Mouse (Mus musculus) testis, postnatal 14 days (tissue): ENCODE data around the gene Jam3.
"Not testable (repeated sequence)": the region's sequence is repeated elsewhere in the genome, so short reads cannot be mapped to it uniquely, and the experiment has no call there.

Experiments used
- DNase-seq: peaks from one replicate; pipeline ENCODE4 v3.0.0; 2021; ENCODE audit warnings: low spot score

Gene Jam3

DNA sequence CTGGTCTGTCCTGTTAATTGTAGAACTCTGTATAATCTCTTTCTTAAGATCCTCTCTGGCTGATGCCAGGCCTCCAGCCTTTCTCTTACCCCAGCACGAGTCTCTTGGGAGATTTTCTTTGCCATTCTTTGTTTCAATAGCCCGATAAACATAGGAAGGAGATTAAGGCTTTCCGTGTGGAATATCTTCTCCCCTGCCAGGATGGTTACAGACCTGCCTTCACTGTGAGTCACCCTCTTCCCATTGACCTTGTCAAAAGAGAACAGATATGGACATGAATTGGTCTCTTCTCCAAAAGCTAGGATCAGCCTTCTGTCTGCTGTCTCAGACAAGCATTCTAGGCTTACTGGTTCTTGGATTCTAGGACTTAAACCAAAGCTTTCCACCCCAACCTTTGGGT is 15.5 kb upstream of the Jam3 start:
- no peak for DNase-seq

DNA sequence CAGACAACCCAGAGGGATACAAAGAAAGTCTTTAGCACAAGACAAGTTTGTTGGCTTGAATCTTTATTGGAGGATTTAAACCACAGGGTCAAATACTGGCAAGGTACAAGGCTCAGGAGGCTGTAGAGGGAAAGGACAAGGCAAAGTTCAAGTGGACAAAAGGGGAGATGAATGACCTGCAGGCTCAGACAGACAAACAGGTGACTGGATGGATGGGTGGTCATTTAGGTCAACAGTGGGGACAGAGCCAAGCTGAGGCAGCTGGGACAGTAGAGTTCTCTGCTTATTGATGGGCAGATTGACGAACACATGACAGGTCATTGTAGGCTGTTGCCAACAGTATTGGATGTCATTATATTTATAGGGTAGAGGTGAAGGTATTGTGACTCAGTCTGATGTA is 11.8 kb upstream of the Jam3 start:
- no peak for DNase-seq

DNA sequence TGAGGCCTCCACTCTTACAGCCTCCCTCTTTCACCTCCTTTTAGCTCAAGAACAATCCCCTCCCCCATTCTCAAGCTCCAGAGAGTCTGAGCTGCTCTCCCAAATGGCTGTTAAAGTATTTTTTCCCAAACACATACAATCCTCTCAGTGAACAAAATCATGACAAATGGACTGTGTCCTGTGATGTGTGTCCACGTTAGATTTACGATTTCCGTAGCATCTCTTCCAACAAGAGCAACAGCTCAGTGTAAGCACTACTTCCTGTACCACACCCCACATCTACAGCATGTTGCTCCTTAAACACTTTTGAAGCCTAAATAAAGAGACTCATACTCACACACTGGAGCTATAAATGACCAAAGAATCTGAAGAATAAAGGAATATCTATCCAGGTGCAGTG is 10.4 kb upstream of the Jam3 start:
- no peak for DNase-seq

DNA sequence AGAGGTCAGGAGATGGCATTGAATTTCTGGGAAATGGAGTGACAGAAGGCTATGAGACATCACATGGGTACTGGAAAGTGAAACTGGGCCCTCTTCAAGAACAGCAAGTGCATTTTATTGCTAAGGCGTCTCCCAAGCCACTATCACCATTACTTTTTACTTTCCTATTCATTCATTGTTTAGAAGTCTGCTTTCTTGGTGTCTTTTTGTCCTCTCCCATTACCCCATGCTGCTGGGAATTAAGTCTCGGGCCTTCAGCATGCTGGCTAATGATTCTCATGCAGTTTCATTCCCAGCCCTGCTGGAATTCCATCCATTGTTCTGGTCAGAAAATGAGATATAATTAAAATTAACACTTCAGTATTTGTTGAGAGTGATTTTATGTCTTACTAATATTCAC is 9.7 kb upstream of the Jam3 start:
- no peak for DNase-seq

DNA sequence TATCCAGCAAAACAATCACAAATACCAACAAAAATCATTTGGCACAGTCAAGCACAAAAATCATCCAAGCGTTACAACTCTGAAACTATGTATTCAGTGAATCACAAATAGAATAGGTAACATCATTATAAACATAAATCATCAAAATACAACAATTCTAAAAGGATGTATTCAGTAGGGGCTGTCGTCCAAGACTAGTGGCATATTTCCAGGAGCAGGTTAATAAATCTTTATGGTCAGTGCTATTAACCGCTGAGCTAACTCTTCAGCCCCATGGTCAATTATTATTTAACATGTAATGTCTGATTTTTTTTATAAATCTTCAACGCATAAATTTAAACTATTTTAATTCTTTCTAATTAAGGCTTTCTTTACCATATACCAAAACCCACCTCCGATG is 8.4 kb upstream of the Jam3 start:
- DNase-seq: not testable (repeated sequence)

DNA sequence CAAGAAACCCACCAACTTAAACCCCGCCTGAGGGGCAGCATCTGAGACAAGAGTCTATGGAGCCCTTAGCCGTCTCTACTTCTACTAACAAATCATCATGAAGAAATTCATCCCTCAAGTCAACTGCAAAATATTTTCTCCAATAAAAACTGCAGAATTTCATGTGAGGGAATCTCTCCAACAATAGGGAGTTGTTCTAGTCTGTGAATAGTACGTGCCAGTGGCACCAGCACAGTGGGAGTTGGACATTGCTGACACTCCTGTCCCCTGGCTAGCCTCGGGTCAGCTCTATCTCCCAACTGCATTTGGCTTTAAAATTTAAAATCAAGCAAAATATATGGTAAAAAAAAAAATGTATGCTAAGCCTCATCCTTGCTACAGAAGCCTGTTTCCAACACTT is 1.4 kb downstream of the Jam3 start:
- DNase-seq: no peak

DNA sequence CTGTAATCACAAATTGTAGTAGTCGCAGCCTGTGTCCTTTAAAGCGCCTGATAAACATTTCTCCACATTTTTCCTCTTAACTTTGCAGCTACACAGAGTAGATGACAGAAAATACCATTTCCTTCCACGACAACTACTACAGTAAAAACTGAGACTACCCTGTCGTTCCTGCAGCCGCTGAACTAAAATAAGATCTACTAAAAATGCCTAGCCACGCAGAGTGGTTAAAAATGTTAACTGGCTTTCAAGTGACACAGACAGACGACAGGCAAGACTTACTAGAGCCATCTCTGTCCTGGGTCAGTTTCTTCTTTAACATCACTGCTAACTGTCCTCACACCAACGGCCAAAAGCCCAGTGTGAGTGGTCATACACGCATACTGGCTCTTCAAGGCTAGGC is 5.4 kb downstream of the Jam3 start:
- DNase-seq: no peak

DNA sequence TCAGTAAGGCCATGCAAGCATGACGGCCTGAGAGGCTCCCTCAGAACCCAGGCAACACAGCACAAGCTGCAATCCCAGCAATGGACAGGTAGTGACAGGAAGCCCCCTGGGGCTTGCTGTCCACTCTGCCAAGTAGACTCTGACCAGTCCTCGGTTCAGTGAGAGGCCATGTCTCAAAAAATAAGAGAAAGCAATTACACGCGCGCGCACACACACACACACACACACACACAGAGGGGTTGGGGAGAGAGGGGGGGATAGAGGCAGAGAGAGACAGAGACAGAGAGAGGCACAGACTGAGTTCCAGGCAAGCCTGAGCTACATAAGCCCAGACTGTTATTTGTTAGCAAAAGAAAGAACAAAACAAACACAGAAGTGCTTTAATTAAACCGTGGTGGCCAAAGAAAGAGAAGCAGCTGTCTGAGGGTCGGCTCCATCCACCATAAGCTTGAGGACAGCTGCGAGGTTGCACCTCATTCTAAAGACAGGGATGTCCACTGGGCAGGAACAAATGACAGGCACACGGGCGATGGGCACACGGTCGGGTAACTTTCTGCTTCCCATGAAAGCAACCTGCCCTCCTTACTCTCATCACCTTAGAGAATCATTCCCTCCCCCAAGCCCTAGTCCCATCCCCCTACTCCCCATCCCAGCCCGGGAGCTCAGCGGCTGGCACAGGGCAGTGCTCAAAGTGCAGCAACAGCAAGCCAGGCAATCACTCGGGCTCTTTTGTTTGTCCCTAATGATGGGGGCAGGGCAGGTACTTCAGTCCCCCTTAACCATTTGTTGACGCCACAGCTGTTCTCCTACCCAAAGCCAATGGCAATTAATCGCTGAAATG is 6.4 kb downstream of the Jam3 start:
- DNase-seq: no peak

DNA sequence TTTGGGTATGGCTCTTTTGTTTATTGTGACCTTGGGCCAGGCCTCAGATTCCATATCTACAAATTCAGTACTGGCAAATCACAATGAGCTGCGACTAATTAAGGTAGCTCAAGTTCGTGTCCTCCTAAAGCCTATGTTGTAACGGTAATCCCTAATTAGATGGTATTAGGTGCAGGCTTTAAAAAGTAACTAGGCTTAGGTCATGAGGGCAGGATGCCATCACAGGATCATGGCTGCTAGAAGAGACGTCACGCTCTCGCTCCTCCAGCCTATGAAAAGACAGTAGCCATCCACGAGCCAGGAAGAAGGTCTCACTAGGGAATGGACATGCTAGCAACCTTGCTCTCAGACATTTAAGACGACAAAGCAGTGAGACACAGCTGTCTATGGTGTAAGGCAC is 7.3 kb downstream of the Jam3 start:
- DNase-seq: no peak

DNA sequence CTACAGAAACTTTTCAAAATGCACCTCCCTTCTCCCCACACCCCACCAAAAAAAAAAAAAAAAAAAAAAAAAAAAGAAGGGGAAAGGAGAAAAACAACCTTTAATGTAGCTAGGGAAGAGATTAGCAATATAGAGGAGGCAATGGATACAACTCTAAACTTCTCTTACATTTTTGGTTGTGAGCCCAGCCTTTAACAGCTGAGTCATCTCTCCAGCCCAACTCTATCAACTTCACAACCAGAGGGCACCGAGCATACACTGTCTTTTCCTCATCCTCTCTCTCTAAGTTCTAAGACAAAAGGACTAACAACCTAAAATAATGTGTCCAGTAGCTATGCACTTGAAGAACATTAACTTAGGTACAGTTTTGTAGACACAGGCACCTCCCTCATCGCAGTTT is 8.4 kb downstream of the Jam3 start:
- DNase-seq: no peak

DNA sequence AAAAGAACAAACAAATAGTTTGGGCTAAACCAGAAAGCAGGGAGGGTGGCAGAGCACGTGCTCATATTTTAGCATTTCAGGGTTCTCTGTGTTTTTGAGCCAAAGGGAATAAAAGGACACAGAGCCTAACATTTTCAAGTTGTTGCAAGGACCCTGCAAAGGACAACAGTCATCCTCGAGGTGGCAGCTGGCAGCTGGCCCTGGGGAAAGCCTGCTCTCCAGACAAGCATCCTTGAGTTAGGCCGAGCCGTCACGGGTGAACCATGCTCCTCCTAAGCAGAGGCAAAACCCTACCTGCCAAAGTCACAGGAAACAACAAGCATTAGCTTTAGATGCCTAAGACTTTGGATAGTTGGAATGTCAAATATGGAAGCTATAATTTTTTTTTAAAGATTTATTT is 10.2 kb downstream of the Jam3 start:
- no peak for DNase-seq

DNA sequence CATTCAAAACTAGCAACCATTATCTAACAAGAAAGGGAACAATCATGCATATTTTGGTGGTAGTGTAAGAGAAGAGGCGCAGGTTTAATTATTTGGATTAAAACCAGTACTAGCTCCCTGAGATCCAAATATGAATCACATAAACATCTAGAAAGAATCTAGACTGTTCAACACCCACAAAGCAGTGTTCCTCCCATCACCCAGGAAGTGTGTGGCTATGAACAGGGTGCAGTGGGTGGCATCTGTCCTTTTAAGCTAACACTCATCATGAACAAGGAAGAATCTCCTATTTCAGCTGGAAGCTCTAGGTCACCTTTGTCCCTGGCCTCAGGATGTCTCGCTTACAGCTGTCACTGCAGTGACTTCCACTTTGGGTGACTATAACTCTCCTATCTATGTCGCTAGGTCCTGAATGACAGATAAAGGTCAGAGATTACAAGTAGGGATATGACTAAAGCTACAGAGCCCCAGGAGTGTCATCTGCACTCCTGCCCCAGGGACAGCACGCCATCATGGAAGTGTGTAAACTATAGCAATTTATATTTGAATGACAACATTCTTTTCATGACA is 10.9 kb downstream of the Jam3 start:
- DNase-seq: no peak

DNA sequence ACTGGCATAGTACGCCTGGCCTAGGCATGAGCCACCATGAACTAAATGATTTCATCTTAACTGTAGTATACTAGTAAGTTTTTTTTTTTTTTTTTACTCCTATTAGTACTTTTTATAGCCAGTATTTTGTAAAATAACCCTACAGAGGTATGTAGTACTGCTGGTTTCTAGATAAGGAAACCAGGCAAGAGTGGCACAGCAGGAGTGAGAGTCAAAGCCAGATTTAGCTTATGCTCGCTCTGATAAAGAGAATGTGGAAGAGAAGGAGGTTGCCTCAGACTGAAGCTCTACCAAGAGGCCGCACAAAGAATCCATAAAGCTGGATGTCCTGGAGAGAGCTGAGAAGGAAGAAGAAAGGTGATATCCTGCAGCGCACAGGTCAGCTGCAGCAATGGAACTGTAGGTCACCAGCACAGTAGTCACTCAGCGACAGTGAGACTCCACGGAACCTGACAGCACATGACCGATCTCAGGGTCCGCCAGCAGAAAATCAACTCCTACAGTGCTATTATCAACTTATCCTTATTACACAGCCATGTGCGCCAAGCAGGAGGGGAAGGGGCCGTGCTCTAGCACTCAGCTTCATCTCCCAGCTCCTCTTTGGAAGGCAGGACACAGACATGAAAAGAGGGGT is 14.7 kb downstream of the Jam3 start:
- DNase-seq: no peak

DNA sequence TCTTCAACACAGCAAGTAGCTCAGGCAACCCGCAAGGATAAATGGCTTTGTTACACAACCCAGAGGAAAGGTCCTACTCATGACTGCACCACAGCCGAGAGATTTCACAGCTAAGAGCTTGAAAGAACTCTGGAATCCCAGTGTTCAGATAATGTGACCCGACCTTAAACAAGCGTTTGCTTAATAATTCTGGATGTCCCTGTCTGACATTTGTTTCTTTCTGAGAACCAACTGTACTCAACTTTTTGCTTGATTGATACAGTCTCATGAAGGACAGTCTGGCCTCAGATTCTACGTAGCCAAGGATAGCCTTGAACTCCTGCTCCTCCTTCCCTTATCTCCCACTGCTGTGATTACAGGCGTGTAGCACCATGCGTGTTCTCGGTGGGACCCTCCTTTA is 18.6 kb downstream of the Jam3 start:
- peak; percentile 48 for DNase-seq

DNA sequence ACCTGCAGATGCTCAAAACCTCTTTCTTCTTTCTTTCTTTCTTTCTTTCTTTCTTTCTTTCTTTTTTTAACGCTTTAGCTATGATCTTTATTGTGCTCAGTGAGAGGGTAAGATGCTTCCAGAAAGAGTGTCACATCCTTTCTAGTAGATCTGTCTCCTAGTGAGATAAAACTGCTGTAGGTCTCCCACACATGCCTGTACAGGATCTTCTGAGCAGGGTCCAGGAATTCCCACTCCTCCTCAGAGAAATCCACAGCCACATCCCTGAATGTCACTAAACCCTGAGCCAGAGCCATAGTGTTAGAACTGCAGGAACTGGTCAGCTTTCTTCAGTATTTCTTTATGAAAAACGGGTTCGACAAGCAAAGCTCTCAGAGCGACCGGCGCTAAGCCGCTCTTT is 19.8 kb downstream of the Jam3 start:
- DNase-seq: no peak

DNA sequence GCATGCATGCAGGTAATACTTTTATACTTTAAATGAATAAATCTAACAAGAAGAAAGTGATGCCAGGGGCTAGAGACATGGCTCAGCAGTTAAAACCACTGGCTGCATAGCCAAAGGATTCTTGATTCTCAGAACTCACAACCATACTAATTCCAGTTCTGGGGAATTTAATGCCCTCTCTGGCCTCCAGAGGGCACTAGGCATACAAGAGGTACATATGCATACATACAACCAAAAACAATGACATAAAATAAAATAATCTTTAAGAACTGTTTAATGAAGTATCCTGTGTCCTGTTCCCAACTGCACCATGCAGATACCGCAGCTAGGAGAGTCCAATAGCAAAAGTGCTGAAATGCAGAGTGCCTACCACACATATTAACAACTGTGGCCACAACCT is 20.8 kb downstream of the Jam3 start:
- no peak for DNase-seq

DNA sequence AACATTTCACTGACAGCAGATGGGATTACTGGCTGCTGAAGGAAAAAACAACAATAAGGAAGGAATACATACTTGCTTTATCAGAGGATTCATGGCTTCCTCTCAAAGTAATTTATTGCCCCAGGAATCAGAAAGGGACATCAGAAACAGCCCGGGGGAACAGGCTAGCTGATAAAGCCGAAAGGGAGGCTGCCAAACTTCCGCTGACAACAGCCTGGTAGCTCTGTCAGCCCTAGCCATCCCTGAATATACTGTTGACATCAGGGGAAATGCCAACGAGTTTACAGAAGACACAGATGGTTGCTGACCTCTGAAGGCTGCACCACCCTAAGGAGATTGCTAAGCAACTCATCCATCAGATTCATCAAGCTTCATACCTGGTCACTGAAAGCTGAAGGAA is 26.6 kb downstream of the Jam3 start:
- DNase-seq: no peak

DNA sequence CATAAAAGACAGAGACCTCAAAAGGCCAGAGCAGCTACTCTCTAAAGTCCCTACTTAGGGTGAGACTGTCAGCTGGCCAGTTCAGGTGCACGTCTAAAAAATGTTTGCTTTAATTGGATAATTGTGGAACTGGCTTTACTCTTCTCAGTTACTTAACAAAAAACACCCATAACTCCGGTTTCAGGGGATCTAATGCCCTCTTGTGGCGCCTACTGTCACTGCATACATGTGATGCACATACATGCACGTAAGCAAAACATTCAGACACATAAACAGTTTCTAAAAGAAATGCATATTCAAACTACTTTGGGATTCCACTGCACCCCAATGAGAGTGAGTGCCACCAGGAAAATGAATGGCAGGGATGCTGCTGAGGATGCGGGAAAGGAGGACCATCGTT is 28.7 kb downstream of the Jam3 start:
- no peak for DNase-seq

DNA sequence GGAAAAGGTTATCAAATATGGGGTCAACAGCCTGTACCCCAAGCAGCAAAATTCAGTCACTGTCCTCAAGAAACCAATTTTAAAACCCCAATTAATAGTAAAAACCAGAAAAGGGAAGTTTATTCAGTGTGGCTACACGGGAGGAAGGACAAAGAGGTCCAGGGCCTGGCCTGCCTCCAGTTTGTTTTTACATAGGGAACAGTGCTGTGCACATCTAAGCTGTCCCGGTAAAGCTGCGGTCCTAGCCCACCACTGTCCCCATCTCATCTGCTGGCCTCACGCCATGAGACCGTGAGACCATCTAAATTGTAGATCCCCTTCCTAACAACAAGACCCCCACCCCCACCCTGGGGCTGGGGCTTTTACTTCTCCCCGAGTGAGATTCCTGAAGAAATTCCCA is 29.8 kb downstream of the Jam3 start:
- DNase-seq: no peak

DNA sequence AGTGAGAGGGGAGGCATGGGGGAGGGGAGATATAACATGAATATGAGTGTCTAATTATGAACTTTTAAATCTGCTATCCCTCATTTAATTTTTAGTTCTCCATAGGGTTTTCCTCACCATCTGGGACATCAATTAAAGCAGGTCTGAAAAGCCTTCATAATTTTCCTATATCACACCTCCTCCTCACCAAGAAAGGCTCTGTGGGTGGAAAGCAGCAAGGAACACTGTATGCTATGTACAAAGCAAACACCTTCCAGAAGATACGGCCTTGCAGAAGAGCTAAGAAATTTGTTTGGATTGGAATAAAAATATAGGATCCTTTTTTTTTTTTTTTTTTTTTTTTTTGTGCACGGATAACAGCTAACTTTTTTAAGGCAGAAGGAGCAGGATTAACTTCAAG is 31.3 kb downstream of the Jam3 start:
- DNase-seq: no peak

DNA sequence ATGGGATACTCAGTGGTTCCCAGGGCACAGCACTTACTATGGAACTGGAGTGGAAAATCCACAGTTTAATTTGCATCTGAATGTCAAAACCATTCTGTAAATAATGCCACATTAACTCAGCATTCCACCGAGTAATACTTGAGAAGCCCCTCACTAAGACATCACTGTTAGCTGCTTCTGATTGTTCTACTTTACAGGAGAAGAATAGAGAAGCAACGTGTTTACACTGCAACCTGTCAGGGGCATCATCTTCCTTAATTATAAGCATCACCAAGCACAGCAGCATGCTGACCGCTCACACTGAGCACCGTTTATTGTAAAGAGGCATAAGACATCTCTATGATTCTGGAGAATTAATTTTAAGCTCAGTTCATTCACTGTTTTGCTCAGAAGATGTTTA is 32.3 kb downstream of the Jam3 start:
- DNase-seq: no peak

DNA sequence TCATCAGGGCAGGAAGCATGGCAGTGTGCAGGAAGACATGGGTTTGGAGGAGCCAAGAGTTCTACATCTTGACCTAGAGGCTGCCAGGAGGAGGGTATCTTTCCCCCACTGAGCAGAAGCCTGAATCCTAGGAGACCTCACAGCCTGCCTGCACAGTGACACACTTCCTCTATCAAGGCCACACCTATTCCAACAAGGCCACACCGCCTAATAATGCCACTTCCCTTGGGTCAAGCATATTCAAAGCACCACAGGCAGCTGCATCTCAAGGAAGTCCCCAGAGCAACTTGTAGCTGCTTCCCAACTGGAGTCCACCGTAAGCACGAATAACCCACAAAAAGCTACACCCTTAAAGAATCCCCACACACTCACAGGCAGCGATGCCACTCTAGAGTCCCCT is 33.1 kb downstream of the Jam3 start:
- no peak for DNase-seq

DNA sequence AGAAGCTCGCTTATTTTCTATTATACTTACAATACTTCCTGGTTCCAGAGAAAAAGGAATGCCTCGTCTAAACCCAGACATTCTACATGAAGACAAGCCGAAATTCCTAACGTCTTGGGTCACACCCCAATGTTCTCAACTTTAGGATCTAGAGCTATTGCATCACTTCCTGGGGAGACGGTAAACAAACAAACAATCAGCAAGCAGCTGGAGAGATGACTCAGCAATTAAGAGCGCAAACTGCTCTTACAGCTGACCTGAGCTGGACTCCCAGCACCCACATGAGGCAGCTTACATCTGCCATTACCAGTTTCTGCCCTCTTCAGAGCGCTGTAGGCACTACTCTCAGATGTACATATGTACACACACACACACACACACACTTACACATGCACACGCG is 34.0 kb downstream of the Jam3 start:
- DNase-seq: no peak

DNA sequence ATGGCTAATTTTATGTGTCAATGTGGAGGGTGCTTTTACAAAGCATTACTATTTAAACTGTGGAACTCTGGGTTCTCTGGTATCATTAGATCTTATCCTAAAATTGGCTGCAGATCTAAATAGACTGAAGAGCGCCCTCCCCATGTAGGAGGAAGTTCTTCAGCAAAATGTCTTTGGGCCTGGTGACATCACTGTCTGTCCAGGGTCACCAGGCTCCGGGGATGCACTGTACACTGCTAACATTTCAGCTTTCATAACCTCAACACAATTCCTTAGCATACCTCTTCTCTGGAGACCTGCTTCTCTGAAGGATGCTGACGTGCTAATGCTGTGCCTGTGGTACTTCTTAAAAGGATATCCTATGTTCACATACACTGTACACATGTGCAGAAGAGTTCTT is 43.5 kb downstream of the Jam3 start:
- DNase-seq: no peak
